Comparison of ENCODE assay signal across 8 mouse cellular contexts in the genomic region with DNA sequence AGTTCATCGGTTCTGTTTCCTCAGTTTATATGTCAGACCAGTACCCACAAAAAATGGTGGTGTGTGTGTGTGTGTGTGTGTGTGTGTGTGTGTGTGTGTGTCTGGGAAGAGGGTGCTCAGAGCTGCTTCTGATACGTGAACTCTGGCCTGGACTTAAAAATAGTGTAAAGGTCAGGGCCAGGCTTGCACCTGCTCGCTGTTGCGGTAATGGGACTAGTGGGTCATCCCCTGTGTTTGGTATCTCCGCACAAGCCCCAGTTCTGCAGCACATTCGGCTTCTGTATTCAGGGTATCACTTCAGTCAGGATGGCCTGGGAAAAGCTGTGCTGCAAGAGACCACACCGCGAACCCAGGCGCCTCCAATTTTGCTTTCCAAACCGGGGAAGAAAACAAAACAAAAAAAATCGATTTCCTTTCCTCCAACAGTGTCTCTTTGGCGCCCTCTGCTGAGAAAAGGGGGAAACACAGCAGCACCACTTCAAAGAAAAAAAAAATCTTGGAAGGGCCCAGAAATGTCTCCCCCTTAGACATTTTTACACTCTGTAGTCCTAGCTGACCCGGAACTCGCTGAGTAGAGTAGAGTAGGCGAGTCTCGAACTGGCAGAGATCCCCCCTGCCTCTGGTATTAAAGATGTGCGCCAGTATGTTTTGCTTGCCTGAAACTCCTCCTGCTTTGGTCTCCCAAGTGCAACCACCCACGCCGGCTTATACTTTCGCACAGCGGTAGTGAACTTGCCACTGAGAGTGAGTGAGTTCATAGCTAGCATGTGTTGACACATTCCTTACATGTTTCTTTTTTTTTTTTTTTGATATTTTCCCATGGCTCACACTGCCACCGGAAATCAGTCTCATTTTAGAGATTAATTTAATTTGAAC. TPM values are rescaled to one million over a fixed set of nuclear protein-coding genes. Genes with fewer than 3 reads are reported as not detected.
DNase-seq lines count a peak whose midpoint lies in the region; ATAC-seq lines count a peak whose summit lies in the region.

No protein-coding gene starts in this region.

- intact Hi-C loops in left cerebral cortex, postnatal 10 days (cut with DNase I), result loop anchor here (2.0 to 10.0 kb wide), 3 partner anchors 53 to 275 kb away; a partner anchor contains a TSS

- peak; percentile 46 for ATAC-seq in activated CD4-positive, CD25-positive, alpha-beta regulatory T cell, adult 4 months
- peak; percentile 58 for ATAC-seq in inflammation-experienced regulatory T-cells, adult 6 months
- peak; percentile 29 for ATAC-seq in megakaryocyte-erythroid progenitor cell, adult 5-6 weeks (replicated peaks; ENCODE audit: low FRiP score, low TSS enrichment, poor library complexity, severe bottlenecking)

- DNase-seq in embryo, embryonic 10 days (ENCODE audit: low spot score), result peak; percentile 90
- peak; percentile 91 for DNase-seq in gastrocnemius, postnatal 10 days
- DNase-seq in left cerebral cortex, postnatal 10 days (ENCODE audit: extremely low spot score in 1 of 2, low spot score in 2 of 2), result peak; percentile 80 to 89
- peak; percentile 77 for DNase-seq in right cerebral cortex, postnatal 25 days
- DNase-seq in urinary bladder, postnatal 4 days (ENCODE audit: low spot score in 2 of 2), result peak; percentile 83 to 91

RNA-seq across cellular contexts. Expression of a gene that starts 1.2 kb away (rescaled TPM):
- 10 to 100 TPM; 20.8 to 25.1 TPM for polyA plus RNA-seq in activated CD4-positive, CD25-positive, alpha-beta regulatory T cell, adult 4 months (2017; shearing (Covaris generic))
- total RNA-seq in gastrocnemius, postnatal 10 days (2021), result 10 to 100 TPM; 60.1 to 61.9 TPM
- polyA plus RNA-seq in inflammation-experienced regulatory T-cells, adult 6 months (2017; shearing (Covaris generic)), result 10 to 100 TPM; 21.5 to 33.7 (median 30.1) TPM
- total RNA-seq in left cerebral cortex, postnatal 10 days (2021), result 100 to 1,000 TPM; 154 to 159 TPM
- total RNA-seq in megakaryocyte-erythroid progenitor cell, adult 5-6 weeks (2014; fragmentation: Nextera tagmentation), result 56.3 and 72.3 TPM in 2 replicates
- 29.4 and 145 TPM in 2 replicates for total RNA-seq in megakaryocyte-erythroid progenitor cell, adult 5-6 weeks (2017)

RNA-seq across cellular contexts. Expression of a gene that starts 13.8 kb away (rescaled TPM):
- polyA plus RNA-seq in activated CD4-positive, CD25-positive, alpha-beta regulatory T cell, adult 4 months (2017; shearing (Covaris generic)), result 1 to 10 TPM; 7.7 to 8.4 TPM
- total RNA-seq in gastrocnemius, postnatal 10 days (2021), result 1 to 10 TPM; 4.5 to 7.0 TPM
- 10 to 100 TPM in 2 of 3 experiments, 1 to 10 TPM in 1; 3.4 to 16.7 (median 13.6) TPM for polyA plus RNA-seq in inflammation-experienced regulatory T-cells, adult 6 months (2017; shearing (Covaris generic))
- 10 to 100 TPM; 41.4 to 41.8 TPM for total RNA-seq in left cerebral cortex, postnatal 10 days (2021)
- total RNA-seq in megakaryocyte-erythroid progenitor cell, adult 5-6 weeks (2014; fragmentation: Nextera tagmentation), result 9.8 and 14.1 TPM in 2 replicates
- total RNA-seq in megakaryocyte-erythroid progenitor cell, adult 5-6 weeks (2017), result 1.3 and 4.6 TPM in 2 replicates

RNA-seq across cellular contexts. Expression of a gene that starts 29.5 kb away (rescaled TPM):
- 1 to 10 TPM; 1.0 to 2.1 TPM for polyA plus RNA-seq in activated CD4-positive, CD25-positive, alpha-beta regulatory T cell, adult 4 months (2017; shearing (Covaris generic))
- 10 to 100 TPM; 28.9 to 43.0 TPM for total RNA-seq in gastrocnemius, postnatal 10 days (2021)
- 1 to 10 TPM; 1.0 to 3.7 (median 1.7) TPM for polyA plus RNA-seq in inflammation-experienced regulatory T-cells, adult 6 months (2017; shearing (Covaris generic))
- 10 to 100 TPM; 49.0 to 52.3 TPM for total RNA-seq in left cerebral cortex, postnatal 10 days (2021)
- total RNA-seq in megakaryocyte-erythroid progenitor cell, adult 5-6 weeks (2014; fragmentation: Nextera tagmentation), result 2.3 and 3.6 TPM in 2 replicates
- total RNA-seq in megakaryocyte-erythroid progenitor cell, adult 5-6 weeks (2017), result 0.34 and 1.7 TPM in 2 replicates

Comparison
In these comparisons a context has a peak if more than half of its experiments do, and no peak if none do; other contexts are left out.
1. Peak in every context shown above with its lines: DNase-seq and ATAC-seq.
2. RNA of a gene that starts 29.5 kb away (total RNA-seq): 49.0 to 52.3 TPM in left cerebral cortex, postnatal 10 days and 28.9 to 43.0 TPM in gastrocnemius, postnatal 10 days; 0.34 to 3.6 TPM in megakaryocyte-erythroid progenitor cell, adult 5-6 weeks; every median in the first group is over 4 times any median in the second.